Mouse (Mus musculus) olfactory bulb, adult 2 months (tissue): ENCODE measurements around the gene Hoxb2.

Experiments
- CTCF ChIP-seq: fragments of 200-500 bp; IDR thresholded peaks from 2 replicates; pipeline ENCODE4 v1.5.1; 2012; ENCODE audit warnings: low read depth, mild to moderate bottlenecking, low read length, moderate library complexity; ENCODE audit not compliant: insufficient read depth
- POLR2A ChIP-seq: fragments of 200-500 bp; IDR thresholded peaks from 2 replicates; pipeline ENCODE4 v1.6.1; 2012; ENCODE audit warnings: mild to moderate bottlenecking, low read depth, low read length, moderate library complexity; ENCODE audit not compliant: insufficient read depth

- TF ChIP-seq CTCF (no peak), POLR2A (no peak)
Measured at GRCm38 (mm10) chr11:96311097-96311496, 39.2 kb upstream of the Hoxb2 start.
